ENCODE assay signal across 9 mouse cellular contexts in the genomic region with DNA sequence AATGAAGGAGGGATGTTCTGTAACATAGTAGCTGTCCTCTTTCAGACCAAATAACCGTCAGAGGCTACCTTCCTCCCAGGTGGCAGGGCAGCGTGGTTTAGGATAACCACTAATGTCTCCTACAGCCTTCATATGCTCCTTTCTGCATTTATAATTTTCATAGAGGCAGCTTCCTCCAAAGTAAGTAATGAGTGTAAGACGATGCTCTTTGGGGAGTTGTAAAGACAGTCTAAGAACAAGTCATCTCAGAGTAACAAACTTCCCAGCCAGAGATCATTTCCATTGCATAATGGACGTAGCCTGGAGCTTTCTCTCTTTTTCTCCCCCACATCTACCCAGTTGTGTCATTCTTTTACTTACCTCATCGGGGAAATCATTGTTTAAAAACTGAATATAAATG.
"Had no signal": no experiment of that assay in that cellular context is flagged by ENCODE, and none has a peak within 500 bp of the region (broad histone marks: within the 10 kb centered on the region; RNA-seq: fewer than 3 reads in every experiment).

No protein-coding gene starts in this region.

- DNase-seq: kidney, adult 18-20 months; kidney, postnatal 14 days; lung, adult 18-20 months; right cerebral cortex, postnatal 14 days; thymus, postnatal 36 days had no signal

- H3K4me3 ChIP-seq: left cerebral cortex, adult 2 months; midbrain, embryonic 13.5 days; neural tube, embryonic 13.5 days had no signal

- H3K27me3 ChIP-seq: midbrain, embryonic 13.5 days; neural tube, embryonic 13.5 days had no signal

- H3K9me3 ChIP-seq: midbrain, embryonic 13.5 days; neural tube, embryonic 13.5 days had no signal

- H3K9ac ChIP-seq: liver, embryonic 14.5 days; midbrain, embryonic 13.5 days; neural tube, embryonic 13.5 days had no signal

- H3K4me1 ChIP-seq: midbrain, embryonic 13.5 days had no signal

- H3K36me3 ChIP-seq: midbrain, embryonic 13.5 days; neural tube, embryonic 13.5 days had no signal

- H3K4me2 ChIP-seq: midbrain, embryonic 13.5 days; neural tube, embryonic 13.5 days had no signal

- ATAC-seq: midbrain, embryonic 13.5 days had no signal

- H3K27ac ChIP-seq: left cerebral cortex, adult 2 months; liver, embryonic 14.5 days; midbrain, embryonic 13.5 days; neural tube, embryonic 13.5 days had no signal
